Mouse (Mus musculus): Measurements from ENCODE around the gene Smarcal1.

The Smarcal1 gene

GRCm38 (mm10) chr1:72590636-72591035 lies 7.6 kb downstream of the Smarcal1 start:
- DNase-seq (ENCODE audit: low spot score) = no peak

- DNase-seq (ENCODE audit: low spot score) = no peak
Measured at GRCm38 (mm10) chr1:72592350-72592749, 9.3 kb downstream of the Smarcal1 start.

GRCm38 (mm10) chr1:72593340-72593951 lies 10.4 kb downstream of the Smarcal1 start:
- no peak for DNase-seq (ENCODE audit: low spot score)

- DNase-seq (ENCODE audit: low spot score) = no peak
Measured at GRCm38 (mm10) chr1:72595686-72596085, 12.6 kb downstream of the Smarcal1 start.

- DNase-seq (ENCODE audit: low spot score) = no peak
Measured at GRCm38 (mm10) chr1:72596231-72596630, 13.2 kb downstream of the Smarcal1 start.

- DNase-seq (ENCODE audit: low spot score) = peak; percentile 13
Measured at GRCm38 (mm10) chr1:72599146-72600101, 16.4 kb downstream of the Smarcal1 start.

GRCm38 (mm10) chr1:72600778-72601177 lies 17.7 kb downstream of the Smarcal1 start:
- no peak for DNase-seq (ENCODE audit: low spot score)

GRCm38 (mm10) chr1:72601233-72601632 lies 18.2 kb downstream of the Smarcal1 start:
- no peak for DNase-seq (ENCODE audit: low spot score)

GRCm38 (mm10) chr1:72602186-72602585 lies 19.1 kb downstream of the Smarcal1 start:
- no peak for DNase-seq (ENCODE audit: low spot score)

- no peak for DNase-seq (ENCODE audit: low spot score)
Measured at GRCm38 (mm10) chr1:72602803-72603202, 19.8 kb downstream of the Smarcal1 start.

- no peak for DNase-seq (ENCODE audit: low spot score)
Measured at GRCm38 (mm10) chr1:72606186-72606673, 23.2 kb downstream of the Smarcal1 start.

GRCm38 (mm10) chr1:72609129-72609528 lies 26.1 kb downstream of the Smarcal1 start:
- DNase-seq (ENCODE audit: low spot score) = no peak

GRCm38 (mm10) chr1:72609887-72610877 lies 27.1 kb downstream of the Smarcal1 start:
- DNase-seq (ENCODE audit: low spot score) = peak; percentile 22

GRCm38 (mm10) chr1:72612172-72612571 lies 29.1 kb downstream of the Smarcal1 start:
- no peak for DNase-seq (ENCODE audit: low spot score)

GRCm38 (mm10) chr1:72635221-72635620 lies 52.2 kb downstream of the Smarcal1 start:
- no peak for DNase-seq (ENCODE audit: low spot score)

GRCm38 (mm10) chr1:72640658-72641410 lies 57.8 kb downstream of the Smarcal1 start:
- peak; percentile 72 for DNase-seq (ENCODE audit: low spot score)

GRCm38 (mm10) chr1:72673070-72673469 lies 90.0 kb downstream of the Smarcal1 start:
- DNase-seq (ENCODE audit: low spot score) = no peak

Measured in yolk sac, embryonic 10.5 days (tissue).